Mouse (Mus musculus): ENCODE results near the gene Pclo.

GRCm38 (mm10) chr5:14531906-14532305, 17.2 kb downstream of the Pclo start:
- TF ChIP-seq CTCF (IDR thresholded peaks at IDR 0.05; ENCODE audit: low read depth), result no peak
- no peak for TF ChIP-seq EP300 (IDR thresholded peaks at IDR 0.05; ENCODE audit: low read depth)

Measured in liver, embryonic 14.5 days (tissue).